Mouse (Mus musculus) kidney, adult 8-10 months (tissue): Measurements from ENCODE around the gene Mmp25.
A peak's percentile ranks its signal among the peaks of the same experiment; 100 is the strongest.
"Not testable (repeated sequence)": the region's sequence is repeated elsewhere in the genome, so short reads cannot be mapped to it uniquely, and the experiment has no call there.

ENCODE experiments used
- DNase-seq, 2 experiments: peaks; one replicate each; pipeline ENCODE4 v3.0.0; 2022

Mmp25 gene

GRCm38 (mm10) chr17:23599605-23600063 lies 45.4 kb downstream of the Mmp25 start:
- no peak for DNase-seq

DNA sequence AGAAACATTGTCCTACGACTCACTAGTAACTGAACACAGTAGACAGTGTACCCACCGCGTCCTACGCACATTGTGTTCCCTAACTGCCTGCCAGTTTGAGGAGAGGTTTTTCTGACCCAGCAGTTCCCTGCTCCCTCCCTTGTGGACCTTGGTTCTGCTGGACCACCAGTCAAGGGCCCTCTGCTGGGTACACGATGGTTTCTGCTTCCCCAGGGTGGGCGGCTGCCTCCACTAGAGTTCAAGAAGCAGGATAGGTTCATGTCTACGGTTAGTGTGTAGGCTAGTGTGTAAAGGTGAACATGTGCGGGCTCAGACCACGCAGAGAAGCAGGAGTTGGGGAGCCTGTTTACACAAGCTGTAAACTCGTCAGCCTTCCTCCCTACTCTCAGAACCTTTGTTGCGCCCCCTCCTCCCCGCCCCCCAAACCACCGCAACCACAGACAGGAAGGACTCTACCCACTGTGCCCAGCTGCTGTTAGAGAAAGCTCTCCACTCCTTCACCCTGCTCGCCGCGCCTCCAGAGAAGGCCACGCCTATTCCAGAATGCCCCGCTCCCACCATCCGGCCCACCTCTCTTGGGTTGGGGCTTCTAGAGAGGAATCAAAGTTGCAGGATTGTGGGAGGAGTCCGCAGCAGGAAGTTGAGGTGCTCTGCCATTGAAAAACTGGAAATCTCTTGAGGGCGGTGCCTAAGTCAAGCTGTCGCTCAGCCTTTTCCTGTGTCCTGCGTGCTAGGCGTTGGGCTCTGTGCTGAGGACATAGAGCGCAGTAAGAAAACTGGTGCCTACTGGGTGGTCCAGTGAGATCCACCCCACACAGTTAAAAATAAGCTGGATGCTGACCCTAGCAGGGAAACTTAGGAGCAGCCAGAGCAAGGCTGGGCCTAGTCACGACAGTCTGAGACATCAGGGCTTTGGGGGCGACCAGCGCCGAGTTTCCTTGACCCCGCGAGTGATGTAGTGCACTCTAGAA lies 46.2 kb downstream of the Mmp25 start, which contains the start of gene Zfp13:
Zfp13 (minus strand) TSS at position 906 of the 971 bp plus-strand sequence.
- DNase-seq: peak; percentile 88 to 93

GRCm38 (mm10) chr17:23595139-23595538 lies 49.9 kb downstream of the Mmp25 start:
- DNase-seq: not testable (repeated sequence)

- no peak for DNase-seq
These were observed 52.2 kb downstream of the Mmp25 start for GRCm38 (mm10) chr17:23592926-23593300.

DNA sequence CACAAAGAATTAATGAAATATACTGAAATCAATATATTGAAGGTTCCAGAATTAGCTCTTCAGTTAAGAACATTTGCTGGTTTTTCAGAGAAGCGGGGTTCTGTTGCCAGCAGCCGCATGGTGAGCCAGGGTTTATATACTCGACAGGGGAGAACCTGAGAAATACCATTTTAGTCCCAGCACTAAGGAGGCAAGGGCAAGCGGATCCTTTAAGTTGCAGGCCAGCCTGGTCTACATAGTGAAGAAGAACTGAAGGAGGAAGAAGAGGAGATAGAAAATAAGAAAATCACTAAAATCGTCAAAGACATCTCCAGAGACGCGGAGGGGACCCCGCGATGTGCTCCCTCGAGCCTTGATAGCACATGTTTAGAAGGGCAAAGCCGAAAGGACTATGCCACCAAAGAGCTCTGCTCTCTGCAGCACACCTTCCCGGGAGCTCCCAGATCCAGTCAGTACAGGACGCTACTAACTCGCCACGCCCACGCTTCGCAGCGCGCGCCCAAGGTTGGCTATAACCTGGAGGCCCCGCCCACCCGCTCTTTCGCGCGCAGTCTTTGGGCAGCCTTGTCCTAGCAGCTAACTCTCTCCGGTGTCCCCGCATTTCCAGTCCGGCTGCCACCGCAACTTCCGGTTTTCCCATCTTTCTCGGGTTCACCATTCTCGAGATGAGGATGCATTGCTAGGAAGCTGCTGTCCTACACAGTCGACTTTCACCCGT lies 52.7 kb downstream of the Mmp25 start:
- peak; percentile 97 for DNase-seq

DNA sequence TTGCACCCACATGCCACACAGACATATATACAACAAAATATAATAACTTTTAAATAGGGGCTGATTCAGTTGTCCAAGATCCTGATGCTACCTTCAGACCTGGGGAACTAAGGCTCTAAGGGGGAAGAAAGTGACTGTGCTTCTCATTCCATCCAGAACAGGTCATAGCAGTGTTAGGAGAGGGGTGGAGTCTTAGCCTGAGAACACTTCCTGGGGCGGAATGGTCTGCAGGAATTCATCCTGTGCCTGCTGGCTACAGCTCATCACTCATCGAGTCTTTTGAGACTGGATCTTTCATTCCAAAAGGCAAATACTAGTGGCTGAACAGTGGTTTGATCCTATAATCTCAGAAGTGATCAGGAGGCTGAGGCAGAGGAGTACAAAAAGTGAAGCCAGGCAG lies 57.8 kb downstream of the Mmp25 start:
- DNase-seq: no peak

DNA sequence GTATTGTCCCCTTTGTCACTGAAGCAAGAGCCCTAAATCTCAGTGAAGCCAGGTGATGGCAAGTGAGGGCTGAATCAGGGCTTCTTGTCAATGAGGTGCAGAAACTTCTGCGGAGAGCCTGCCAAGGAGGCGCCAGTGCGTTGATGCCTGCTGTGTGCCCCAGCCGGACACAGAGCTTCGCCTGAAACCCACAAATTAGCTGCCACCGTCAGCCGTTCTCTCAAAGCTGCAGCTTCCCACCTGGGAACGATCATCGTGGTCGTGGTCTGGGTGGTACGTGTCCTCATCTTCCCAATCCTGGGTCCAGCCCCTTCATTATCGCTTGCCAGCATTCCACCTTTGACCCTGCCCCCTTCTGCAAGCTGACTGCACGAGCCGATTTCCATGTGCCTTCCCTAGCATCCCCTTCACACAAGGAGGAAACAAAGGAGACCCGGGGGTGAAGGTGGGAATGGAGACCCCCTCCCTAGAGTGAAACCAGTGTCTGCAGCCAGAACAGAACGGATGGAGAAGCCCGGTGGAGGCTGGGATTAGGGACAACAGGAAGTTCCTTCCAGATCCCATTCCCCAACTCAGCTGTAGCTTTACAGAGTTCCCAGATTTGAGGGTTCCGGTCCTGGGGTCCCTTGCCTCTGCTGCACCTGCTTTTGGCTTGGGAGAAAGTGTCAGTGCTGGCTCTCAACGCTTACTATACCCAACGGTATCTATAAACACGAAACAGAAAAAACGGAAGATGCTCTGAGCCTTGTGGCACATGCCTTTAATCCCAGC lies 59.2 kb downstream of the Mmp25 start:
- DNase-seq: peak; percentile 38 to 44

- no peak for DNase-seq
These were observed 60.3 kb downstream of the Mmp25 start for GRCm38 (mm10) chr17:23584786-23585185.
